Mouse (Mus musculus): ENCODE measurements around the gene Avpr1b. TPM values are rescaled to one million over a fixed set of nuclear protein-coding genes. Genes with fewer than 3 reads are reported as not detected.
"Not testable (repeated sequence)": the region's sequence is repeated elsewhere in the genome, so short reads cannot be mapped to it uniquely, and the experiment has no call there.

Avpr1b gene
- total RNA-seq, 2 experiments from 2014 or later = 0.21 to 0.37 TPM

DNA sequence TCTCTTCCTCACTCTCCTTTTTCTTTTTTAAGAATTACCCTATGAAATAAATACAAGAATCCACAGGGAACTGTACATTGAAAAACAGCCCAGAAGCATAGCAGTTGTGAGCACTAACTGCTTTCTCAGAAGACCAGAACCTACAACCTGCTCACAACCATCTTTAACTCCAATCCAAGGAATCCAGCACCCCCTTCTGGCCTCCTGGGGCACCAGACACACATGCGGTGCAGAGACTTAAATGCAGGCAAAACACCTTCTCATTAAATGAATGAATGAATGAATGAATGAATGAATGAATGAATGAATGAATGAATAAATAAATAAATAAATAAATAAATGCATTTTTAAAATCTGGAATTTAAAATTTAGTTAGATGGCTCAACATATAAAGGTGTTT, 19.5 kb downstream of the Avpr1b start:
- no peak for DNase-seq (ENCODE audit: low spot score in 2 of 2)

DNA sequence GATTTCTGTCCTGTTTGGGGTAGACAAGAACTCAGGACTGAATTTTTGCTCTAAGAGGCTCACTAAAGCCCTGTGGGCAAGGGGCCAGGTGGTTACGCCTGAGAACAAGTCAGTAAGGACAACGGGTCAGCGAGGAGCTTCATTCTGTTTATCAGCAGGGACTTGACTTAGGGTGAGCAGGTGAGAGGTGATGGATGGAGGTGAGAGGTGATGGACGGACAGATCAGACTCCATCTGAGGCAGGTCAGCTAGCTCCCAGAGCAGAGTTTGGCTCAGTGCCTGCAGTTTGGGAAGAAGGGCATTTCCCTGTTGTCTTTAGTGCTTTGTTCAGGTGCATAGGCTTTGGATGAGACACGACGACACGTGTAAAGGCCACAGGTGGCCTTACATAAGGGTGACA, 20.3 kb downstream of the Avpr1b start:
- DNase-seq (ENCODE audit: low spot score in 2 of 2) = no peak

DNA sequence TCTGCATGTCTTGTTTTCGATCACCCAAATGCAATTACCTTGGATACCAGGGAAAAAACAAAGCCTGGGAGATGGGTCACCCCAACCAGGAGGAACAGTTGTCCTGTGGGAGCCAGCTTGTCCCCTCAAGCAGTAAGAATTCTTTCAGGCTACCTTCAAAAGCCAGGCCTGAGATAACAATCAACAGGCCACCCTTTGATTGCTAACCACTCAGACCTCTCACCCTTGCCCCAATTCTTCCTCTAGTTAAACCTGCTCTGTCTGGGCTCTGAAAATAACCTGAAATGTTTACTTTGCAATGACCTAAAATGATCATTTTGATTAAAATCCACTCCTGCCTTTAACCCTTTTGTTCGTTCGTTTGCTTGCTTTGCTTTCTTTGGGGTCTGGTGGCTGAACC, 24.6 kb downstream of the Avpr1b start:
- DNase-seq (ENCODE audit: low spot score in 2 of 2) = no peak

DNA sequence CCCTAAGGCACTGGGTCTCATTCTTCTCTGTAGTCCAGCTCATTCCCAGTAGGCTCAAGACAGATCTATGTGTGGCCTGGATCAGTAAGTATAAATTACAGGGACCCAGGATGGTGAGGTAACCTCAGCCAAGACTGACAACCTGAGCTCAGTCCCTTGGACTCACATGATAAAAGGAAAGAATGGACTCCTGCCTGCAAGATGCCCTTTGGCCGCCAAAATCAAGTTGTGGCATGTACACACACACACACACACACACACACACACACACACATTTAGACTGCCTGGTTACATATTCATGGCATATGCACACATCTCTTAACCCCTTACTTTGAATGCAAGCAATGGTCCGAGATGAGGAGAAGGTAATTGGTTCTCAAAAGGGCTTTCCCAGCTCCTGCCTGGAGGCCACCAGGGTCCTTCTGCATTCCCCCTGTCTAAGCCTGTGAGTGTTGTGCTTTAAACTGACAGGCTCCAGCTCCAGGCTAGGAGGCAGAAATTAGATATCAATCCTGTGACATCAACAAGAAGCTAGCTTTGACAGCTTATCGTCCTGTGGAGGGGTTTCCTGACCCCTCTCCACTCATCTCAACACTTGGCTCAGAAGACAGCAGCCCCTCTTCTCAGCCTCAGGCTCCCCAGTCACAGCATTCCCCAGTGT, 25.3 kb downstream of the Avpr1b start:
- no peak for DNase-seq (ENCODE audit: low spot score in 2 of 2)

DNA sequence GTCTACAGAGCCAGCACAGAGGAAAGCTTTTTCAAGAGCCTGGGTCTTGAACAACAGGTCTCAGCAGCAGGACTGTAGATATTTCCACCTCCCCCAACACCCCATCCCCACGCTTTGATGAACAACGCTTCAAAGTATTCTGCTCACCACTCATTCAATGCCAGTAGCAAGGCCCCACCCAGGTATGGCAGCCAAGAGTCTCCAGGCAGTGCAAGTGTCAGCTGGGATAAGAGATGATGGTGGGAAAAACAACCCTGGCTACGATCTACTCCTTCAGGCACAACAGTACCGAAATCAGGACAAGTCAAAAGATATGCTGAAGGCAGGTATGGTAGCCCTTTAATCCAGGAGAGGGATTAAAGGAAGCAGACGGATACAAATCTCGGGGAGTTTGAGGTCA, 27.2 kb downstream of the Avpr1b start:
- DNase-seq (ENCODE audit: low spot score in 2 of 2) = no peak

DNA sequence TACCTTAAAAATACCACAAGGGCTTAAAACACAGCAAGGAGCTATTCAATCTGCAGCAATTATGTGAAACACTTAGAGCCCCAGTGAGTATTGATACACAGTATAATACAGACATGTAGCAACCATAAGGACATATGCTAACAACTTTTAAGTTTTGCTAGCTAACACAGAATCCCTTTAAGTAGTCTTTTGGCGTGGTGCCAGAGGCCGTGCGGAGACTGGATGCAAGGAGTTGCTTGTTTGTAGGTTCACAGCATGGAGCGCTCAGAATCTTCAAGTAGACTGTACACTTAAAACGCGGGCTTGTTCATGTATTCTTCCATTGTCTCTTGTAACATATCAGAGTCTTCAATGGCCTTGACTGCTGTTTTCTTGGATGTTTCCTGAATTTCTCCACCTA, 33.2 kb downstream of the Avpr1b start:
- not testable (repeated sequence) for DNase-seq (ENCODE audit: low spot score in 2 of 2)

DNA sequence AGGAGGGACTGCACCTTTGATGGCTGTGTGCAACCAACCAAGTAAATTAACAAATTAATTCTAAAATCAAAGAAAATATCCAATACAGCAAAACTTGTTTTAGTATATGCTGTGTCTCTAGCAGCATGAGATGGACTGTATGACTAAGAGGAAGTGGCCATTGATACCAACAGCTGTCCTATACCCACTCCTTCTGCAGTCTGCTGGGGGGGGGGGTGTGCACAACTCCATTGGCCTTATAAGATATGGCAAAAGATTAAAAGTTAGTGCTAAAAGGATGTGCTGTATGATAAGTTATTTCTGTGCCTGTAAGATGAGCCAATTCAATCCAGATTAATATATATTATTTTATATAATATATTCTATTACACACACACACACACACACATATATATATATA, 35.5 kb downstream of the Avpr1b start:
- no peak for DNase-seq (ENCODE audit: low spot score in 2 of 2)

DNA sequence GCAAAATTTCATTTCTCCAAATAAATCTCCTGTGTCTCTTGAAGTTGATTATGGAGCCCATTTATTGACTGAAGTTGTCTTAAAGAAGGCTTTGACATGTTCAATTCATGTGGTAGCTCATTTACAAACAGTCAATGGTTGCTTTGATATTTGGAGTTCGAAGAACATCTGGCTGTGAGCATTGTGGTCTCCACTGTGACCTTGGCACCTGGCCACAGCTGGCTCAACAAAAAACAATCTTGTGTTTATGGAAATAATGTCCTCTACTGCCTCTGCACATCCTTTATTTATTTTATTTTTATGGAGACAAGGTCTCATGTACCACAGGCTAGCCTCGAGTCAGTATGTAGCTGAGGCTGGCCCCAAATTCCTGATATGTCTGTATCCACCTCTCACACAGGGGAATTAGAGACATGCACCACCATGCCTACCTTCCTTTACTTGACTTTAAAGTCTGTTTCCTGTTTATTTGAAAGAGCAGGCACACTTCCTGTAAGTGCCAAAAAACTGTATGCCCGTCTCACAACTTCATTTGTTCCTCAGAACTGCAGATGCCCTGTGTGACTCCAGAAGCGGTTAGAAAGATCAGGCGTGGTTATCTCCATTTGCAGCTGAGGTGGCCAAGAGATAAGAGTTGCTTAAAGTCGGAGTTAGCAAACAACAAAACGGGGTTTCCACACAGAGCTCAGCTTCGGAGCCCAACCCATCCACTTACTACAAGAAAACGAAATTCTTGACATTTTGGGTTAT, 38.9 kb downstream of the Avpr1b start, which contains the start of gene Ctse:
Gene Ctse, plus strand, starts transcription at position 516 of the 750 bp plus-strand sequence.
- DNase-seq (ENCODE audit: low spot score in 2 of 2) = no peak

DNA sequence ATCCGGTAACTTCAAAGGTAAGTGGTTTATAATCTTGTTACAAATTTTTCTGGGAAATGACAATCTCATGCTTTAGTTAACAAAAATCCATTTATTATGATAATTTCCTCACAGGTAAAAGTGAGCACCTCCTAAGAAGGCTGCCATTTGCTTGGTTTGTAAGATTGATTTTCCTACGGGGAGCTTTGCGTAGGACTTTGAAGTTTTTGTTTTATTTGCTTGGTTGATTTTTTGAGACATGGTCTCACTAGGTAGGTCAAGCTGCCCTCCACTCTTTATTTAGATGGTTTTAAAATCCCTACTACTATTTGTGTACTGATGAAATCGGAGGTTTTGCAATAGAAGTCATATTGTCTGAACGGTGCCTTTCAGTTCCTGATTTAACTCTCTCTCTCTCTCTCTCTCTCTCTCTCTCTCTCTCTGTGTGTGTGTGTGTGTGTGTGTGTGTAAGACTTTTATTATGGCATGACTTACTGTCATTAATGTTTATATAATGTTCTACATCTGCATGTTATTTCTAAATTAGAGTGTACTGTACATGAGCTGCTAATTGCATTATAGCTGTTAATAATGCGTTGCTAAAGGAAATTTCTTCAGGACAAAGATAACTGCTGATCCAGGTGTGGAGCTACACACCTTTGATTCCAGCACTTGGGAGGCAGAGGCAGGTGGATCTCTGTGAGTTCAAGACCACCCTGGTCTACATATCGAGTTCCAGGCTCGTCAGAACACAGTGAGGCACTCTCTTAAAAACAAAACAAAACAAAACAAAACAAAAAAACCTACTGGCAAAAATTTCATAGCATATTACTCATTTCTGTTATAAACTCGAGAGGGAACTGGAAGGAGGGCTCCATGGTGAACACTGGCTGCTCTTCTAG, 39.7 kb downstream of the Avpr1b start:
- no peak for DNase-seq (ENCODE audit: low spot score in 2 of 2)

DNA sequence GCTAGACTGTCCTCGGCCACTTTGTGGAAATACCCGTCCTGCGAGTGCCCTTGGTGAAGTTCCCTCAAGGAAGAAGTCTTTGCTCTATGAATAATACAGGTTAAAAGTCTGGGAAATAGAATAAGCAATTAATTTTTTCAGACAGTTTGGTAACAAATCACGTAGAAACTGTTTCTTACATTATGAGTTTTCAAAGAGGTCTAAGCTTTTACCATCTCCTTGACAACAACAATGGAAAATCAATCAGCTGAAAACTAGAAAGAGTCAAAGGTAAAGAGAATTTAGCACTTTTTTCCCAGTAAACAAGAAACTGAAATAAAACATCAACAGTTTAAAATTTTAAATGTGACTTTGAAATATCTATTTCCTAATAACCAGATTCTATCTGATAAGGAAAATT, 41.0 kb downstream of the Avpr1b start:
- no peak for DNase-seq (ENCODE audit: low spot score in 2 of 2)

DNA sequence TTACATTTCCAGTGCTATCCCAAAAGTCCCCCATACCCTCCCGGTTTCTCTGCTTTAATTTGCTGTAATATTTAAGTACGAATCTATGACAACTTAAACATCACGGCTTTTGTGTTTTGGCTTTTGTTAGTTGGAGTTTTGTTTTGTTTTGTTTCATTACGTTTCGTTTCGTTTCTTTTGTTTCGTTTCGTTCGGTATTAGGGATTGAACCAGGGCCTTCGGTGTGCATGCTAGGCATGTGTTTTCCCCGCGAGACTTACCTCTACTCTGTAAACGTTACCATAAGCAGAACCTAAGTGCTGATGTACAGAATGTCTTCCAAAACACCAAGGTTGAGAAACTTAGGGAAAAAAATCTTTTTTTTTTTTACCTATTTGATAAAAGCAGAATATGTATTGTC, 42.5 kb downstream of the Avpr1b start:
- DNase-seq (ENCODE audit: low spot score in 2 of 2) = no peak

DNA sequence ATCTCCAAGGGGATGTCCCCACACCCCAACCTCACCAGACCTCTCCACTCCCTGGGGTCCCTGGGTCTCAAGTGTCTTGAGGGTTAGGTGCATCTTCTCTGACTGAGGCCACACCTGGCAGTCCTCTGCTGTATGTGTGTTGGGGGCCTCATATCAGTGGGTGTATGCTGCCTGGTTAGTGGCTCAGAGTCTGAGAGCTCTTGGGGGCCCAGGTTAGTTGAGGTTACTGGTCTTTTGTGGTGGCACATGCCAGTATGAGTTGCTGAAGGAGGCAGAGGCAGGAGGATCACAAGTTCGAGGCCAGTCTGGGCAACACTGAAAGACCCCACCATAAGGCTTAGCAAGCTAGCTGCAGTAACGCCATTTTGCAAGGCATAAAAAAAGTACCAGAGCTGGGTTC, 43.2 kb downstream of the Avpr1b start:
- no peak for DNase-seq (ENCODE audit: low spot score in 2 of 2)

DNA sequence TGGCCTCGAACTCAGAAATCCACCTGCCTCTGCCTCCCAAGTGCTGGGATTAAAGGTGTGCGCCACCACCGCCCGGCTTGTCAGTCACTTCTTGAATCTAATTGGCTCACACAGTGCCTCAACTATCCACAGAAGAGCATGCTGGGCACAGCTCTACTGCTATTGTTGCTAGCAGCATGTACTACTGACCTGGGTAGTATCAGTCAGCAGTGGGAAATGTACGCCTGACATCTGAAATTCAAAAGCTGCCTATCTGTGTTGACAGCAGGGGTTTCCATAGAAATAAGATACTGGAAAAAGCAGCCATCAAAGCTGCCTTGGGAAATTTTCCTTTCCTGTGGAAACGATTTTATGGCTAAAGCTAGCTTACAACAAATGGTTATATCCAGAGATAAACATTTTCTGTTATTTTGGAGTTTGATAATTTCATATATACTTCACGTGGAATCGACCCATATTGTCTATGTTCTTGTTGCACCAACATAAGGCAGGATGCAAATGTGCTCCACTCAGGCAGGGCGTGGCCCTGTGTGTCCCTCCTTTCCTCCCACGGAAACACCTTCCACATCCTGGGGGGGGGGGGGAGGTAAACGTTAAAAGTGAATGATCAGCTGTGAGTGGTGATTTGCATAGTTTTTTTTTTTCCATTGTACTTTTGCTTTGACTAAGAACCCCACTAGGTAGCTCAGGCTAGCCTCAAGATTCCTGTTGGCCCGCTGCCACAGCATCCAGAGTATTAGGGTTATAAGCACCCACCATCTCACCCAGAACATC, 53.8 kb downstream of the Avpr1b start:
- DNase-seq (ENCODE audit: low spot score in 2 of 2) = no peak

DNA sequence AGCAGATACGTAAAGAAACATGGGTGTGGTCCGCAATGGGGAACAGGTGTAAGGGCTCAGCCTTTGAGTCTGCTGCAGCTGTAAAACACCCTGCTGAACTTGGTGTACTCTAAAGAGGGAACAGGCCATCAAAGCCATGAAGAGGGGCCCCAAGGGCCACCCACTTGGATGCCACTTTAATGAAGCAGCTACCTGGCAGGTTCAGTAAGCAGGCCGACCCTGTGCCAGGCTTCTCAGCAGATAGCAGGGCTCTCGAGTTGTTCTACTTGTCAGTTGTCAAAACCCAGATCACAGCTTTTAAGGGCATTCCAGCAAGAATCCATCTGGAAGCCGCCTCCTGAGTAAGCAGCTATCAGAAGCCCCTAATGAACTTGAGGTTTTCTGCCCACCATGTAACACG, 56.6 kb downstream of the Avpr1b start:
- no peak for DNase-seq (ENCODE audit: low spot score in 2 of 2)

DNA sequence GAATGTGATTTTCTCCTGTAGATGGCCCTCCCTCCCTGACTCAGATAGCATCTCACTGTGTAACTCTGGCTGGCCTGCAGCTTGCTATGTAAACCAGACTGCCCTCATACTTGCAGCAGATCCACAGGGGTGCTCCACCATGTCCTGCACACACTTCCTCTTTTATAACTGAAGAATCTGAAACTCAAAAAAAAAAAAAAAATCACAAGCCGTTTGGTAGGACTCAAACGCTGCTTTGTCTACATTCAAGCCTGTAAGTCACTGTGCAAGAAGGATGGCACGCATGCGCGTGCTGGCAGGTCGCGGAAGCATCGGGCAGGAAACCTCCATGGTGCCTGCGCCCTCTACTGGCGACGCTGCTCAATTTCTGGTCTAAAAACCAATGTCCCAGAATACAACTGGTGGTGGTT, 58.9 kb downstream of the Avpr1b start:
- DNase-seq (ENCODE audit: low spot score in 2 of 2) = peak; percentile 89 to 95

DNA sequence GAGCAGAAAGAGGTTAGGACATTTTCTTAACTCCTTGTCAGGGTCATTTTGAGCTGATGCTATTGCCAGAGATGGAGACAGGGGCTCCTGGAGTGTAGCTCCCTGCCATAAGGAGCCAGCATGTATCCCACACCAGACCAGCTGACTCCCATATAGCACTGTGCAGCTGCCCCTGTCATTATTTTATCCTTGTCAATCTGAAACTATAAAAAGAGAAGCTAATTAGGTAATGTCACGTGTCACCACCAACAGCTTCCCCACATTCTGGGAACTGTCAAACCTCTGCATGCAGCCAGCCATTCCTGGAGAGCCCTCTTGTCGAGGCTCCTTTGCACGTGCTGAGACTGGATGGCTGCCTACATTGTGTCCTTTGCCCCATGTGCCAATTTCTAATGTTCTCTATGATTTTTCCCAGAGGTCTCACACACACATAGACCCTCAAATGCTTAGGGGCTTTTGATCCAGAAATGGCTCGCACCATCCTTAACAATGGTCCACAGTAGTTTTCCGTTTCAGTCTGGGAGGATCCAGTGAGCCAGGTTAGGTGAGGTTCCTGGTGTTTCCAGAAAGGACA, 60.6 kb downstream of the Avpr1b start:
- DNase-seq (ENCODE audit: low spot score in 2 of 2) = no peak

DNA sequence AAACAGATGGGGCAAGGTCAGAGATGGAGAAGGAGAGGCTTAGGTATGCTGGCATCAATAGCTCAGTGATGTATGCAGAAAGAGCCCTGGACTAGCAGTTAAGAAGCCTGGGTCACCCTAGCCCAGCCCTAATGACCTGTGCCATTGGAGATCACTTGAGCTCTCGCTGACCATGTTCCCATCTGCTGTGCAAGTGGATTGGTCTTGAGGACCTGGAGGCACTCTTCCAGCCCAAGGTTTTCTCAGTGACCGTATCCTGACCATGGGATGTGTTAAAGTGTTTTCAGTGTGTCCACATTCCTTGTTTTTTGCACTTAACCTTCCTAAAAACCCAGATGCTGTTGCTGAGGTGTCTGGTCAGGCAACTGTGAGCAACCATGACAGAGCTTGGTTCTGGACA, 61.2 kb downstream of the Avpr1b start:
- no peak for DNase-seq (ENCODE audit: low spot score in 2 of 2)

DNA sequence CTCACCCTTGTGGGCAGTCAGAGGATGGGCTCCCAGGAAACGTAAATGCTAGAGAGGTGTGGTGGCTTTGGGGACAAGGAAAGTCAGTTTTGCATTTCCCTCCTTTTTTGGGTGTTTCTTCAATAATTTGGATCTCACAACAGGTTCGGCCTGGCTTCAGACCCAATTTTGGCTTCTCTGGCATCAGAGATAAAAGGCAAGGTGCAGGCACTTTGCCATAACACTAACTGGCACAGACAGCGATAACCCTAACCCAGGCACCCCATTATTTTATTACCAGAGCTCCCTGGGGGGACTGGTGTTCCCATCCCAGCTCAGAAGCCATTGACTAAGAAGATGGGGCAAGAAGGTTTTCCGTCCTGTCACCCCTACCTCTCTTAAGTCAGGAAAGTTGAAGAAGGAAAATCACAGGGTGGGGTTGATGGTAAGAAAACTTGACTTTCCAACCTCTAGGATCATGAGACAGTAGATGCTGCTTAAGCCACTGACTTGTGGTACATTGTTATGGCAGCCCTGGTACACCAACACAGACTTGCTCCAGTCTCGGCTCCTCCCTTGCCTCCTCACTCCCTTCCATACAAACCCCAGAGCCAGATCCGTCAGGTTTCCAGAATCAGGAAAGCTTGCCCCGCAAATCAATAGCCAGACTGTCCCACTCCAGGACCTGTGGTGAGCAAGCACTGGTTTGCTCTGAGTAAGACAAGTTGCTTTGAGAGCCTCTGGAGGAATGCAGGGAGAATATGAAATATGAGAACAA, 61.9 kb downstream of the Avpr1b start:
- DNase-seq (ENCODE audit: low spot score in 2 of 2) = no peak

All from layer of hippocampus, postnatal 14 days (tissue).